Mouse (Mus musculus) T-helper 17 cell (primary cell): ENCODE measurements around the gene Prpsap1.
"Not testable (repeated sequence)": the region's sequence is repeated elsewhere in the genome, so short reads cannot be mapped to it uniquely, and the experiment has no call there.

Experiments used
- in situ Hi-C, 2 experiments: fragments of 300-600 bp; cut with MboI, MseI; formaldehyde crosslinking; loops; 1 replicate in 1 of 2; 2 replicates in 1 of 2; pipeline ENCODE4 v1.15.1; 2025; ENCODE audit warnings: high pct_unique_total_duplicates in 2 of 2

Prpsap1 gene

GRCm38 (mm10) chr11:116488693-116489375, 5.2 kb downstream of the Prpsap1 start:
- in situ Hi-C loops: no loop called here

GRCm38 (mm10) chr11:116488207-116488606, 5.8 kb downstream of the Prpsap1 start:
- in situ Hi-C loops: no loop called here

GRCm38 (mm10) chr11:116484261-116484660, 9.7 kb downstream of the Prpsap1 start:
- in situ Hi-C loops: no loop called here

GRCm38 (mm10) chr11:116481776-116482175, 12.2 kb downstream of the Prpsap1 start:
- in situ Hi-C loops: no loop called here

- in situ Hi-C loops: no loop called here
These were observed 13.0 kb downstream of the Prpsap1 start for GRCm38 (mm10) chr11:116480975-116481374.

GRCm38 (mm10) chr11:116479832-116480231, 14.2 kb downstream of the Prpsap1 start:
- in situ Hi-C loops: no loop called here

GRCm38 (mm10) chr11:116478978-116479377, 15.0 kb downstream of the Prpsap1 start:
- in situ Hi-C loops: no loop called here

GRCm38 (mm10) chr11:116477160-116477759, 16.7 kb downstream of the Prpsap1 start:
- in situ Hi-C loops: no loop called here

GRCm38 (mm10) chr11:116476696-116477095, 17.3 kb downstream of the Prpsap1 start:
- in situ Hi-C loops: no loop called here

- in situ Hi-C loops: no loop called here
These were observed 18.0 kb downstream of the Prpsap1 start for GRCm38 (mm10) chr11:116476041-116476440.

- in situ Hi-C loops: no loop called here
These were observed 21.7 kb downstream of the Prpsap1 start for GRCm38 (mm10) chr11:116472275-116472674.

GRCm38 (mm10) chr11:116470896-116471295, 23.1 kb downstream of the Prpsap1 start:
- in situ Hi-C loops: no loop called here

- in situ Hi-C loops: no loop called here
These were observed 23.8 kb downstream of the Prpsap1 start for GRCm38 (mm10) chr11:116470249-116470648.

GRCm38 (mm10) chr11:116468338-116468737, 25.7 kb downstream of the Prpsap1 start:
- in situ Hi-C loops: not testable (repeated sequence)

- in situ Hi-C loops: no loop called here
These were observed 27.9 kb downstream of the Prpsap1 start, which contains the start of gene Qrich2 for GRCm38 (mm10) chr11:116466141-116466540. Gene Qrich2 (minus strand): TSS chr11:116466241.

- in situ Hi-C loops: no loop called here
These were observed 30.2 kb downstream of the Prpsap1 start for GRCm38 (mm10) chr11:116463833-116464232.

- in situ Hi-C loops: no loop called here
These were observed 30.7 kb downstream of the Prpsap1 start for GRCm38 (mm10) chr11:116463338-116463737.

GRCm38 (mm10) chr11:116459786-116460185, 34.2 kb downstream of the Prpsap1 start:
- in situ Hi-C loops: loop anchor here (5.0 to 10.0 kb wide), 3 partner anchors 83 to 565 kb away; partner anchors contain the start of gene Smim5 (in 1 of the 2)

- in situ Hi-C loops: loop anchor here (5.0 to 10.0 kb wide), 3 partner anchors 86 to 561 kb away; partner anchors contain the start of gene Smim5 (in 1 of the 2)
These were observed 37.8 kb downstream of the Prpsap1 start for GRCm38 (mm10) chr11:116456234-116456633.

- in situ Hi-C loops: loop anchor here in 1 of 2 experiments (10.0 kb wide), 1 partner anchor 559 kb away; the partner anchor contains the start of gene Smim5
These were observed 40.1 kb downstream of the Prpsap1 start for GRCm38 (mm10) chr11:116453889-116454288.

- in situ Hi-C loops: loop anchor here (5.0 to 25.0 kb wide), 5 partner anchors 77 to 863 kb away; no protein-coding TSS in a partner anchor
These were observed 44.7 kb downstream of the Prpsap1 start for GRCm38 (mm10) chr11:116449341-116449740.

GRCm38 (mm10) chr11:116447822-116448221, 46.2 kb downstream of the Prpsap1 start:
- in situ Hi-C loops: loop anchor here (5.0 to 25.0 kb wide), 5 partner anchors 76 to 864 kb away; no protein-coding TSS in a partner anchor
